Mouse (Mus musculus) c-Kit-positive CD71-negative TER-119-negative erythroid progenitor cells, embryonic 14.5 days (primary cell): ENCODE data around the gene Rims4.

Experiments used
- DNase-seq: peaks from one replicate; pipeline ENCODE4 v3.0.0-alpha.2; 2013; ENCODE audit warnings: low read depth

Rims4 gene

GRCm38 (mm10) chr2:163909604-163910003 lies 8.9 kb downstream of the Rims4 start:
- DNase-seq, result no peak

GRCm38 (mm10) chr2:163907131-163907530 lies 11.4 kb downstream of the Rims4 start:
- DNase-seq, result no peak

GRCm38 (mm10) chr2:163904323-163904722 lies 14.2 kb downstream of the Rims4 start:
- no peak for DNase-seq

GRCm38 (mm10) chr2:163903461-163903860 lies 15.0 kb downstream of the Rims4 start:
- no peak for DNase-seq

GRCm38 (mm10) chr2:163902448-163902847 lies 16.0 kb downstream of the Rims4 start:
- no peak for DNase-seq

GRCm38 (mm10) chr2:163901043-163901442 lies 17.4 kb downstream of the Rims4 start:
- DNase-seq, result no peak

- no peak for DNase-seq
These were observed 18.5 kb downstream of the Rims4 start for GRCm38 (mm10) chr2:163899910-163900411.

- DNase-seq, result no peak
These were observed 20.4 kb downstream of the Rims4 start for GRCm38 (mm10) chr2:163897988-163898535.

GRCm38 (mm10) chr2:163897026-163897425 lies 21.5 kb downstream of the Rims4 start:
- DNase-seq, result no peak

- DNase-seq, result no peak
These were observed 23.3 kb downstream of the Rims4 start for GRCm38 (mm10) chr2:163895156-163895555.

- no peak for DNase-seq
These were observed 24.8 kb downstream of the Rims4 start for GRCm38 (mm10) chr2:163893446-163894370.

GRCm38 (mm10) chr2:163891271-163891670 lies 27.2 kb downstream of the Rims4 start:
- DNase-seq, result no peak

- DNase-seq, result no peak
These were observed 27.9 kb downstream of the Rims4 start for GRCm38 (mm10) chr2:163890586-163890985.

- DNase-seq, result peak; percentile 7
These were observed 29.1 kb downstream of the Rims4 start for GRCm38 (mm10) chr2:163889411-163889810.

- DNase-seq, result no peak
These were observed 35.4 kb downstream of the Rims4 start for GRCm38 (mm10) chr2:163882859-163883652.

GRCm38 (mm10) chr2:163880891-163881290 lies 37.6 kb downstream of the Rims4 start:
- DNase-seq, result no peak

GRCm38 (mm10) chr2:163876830-163877498 lies 41.5 kb downstream of the Rims4 start:
- no peak for DNase-seq

GRCm38 (mm10) chr2:163875484-163875883 lies 43.0 kb downstream of the Rims4 start:
- DNase-seq, result no peak

- DNase-seq, result no peak
These were observed 43.6 kb downstream of the Rims4 start for GRCm38 (mm10) chr2:163874877-163875276.

- DNase-seq, result no peak
These were observed 46.6 kb downstream of the Rims4 start for GRCm38 (mm10) chr2:163871906-163872305.

- no peak for DNase-seq
These were observed 47.2 kb downstream of the Rims4 start for GRCm38 (mm10) chr2:163871266-163871665.

GRCm38 (mm10) chr2:163869783-163870182 lies 48.7 kb downstream of the Rims4 start:
- no peak for DNase-seq
